Mouse (Mus musculus): ENCODE results near the gene Olfr1442.

Olfr1442 gene

GRCm38 (mm10) chr19:12670139-12670538 is at the start of gene Olfr1442:
TSS of gene Olfr1442 (plus strand) at chr19:12670439.
- DNase-seq = no peak

- DNase-seq = peak; percentile 55
Observed at GRCm38 (mm10) chr19:12633176-12633575, 37.1 kb upstream of the Olfr1442 start, which contains the start of gene Glyat. TSS of gene Glyat (plus strand) at chr19:12633308.

GRCm38 (mm10) chr19:12634259-12634658 is 36.0 kb upstream of the Olfr1442 start:
- no peak for DNase-seq

DNA sequence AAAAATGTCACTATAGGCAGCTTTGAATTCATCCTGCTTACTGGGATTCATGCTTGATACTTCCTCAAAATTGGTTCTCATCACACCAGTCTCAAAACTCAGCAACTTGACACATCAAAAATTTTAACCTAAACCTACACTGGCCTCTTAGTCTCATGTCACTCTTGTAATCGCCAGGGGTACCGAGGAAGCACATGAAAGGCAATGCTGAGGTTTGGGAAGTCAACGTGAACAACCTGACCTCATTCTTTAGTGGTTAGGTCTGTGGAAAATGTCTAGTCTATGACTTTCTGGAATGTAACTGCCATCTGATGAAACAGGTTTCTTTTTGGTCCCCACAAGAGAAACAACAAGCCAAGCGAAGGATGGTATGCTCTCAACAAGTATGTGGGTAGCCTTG is 35.3 kb upstream of the Olfr1442 start:
- no peak for DNase-seq

DNA sequence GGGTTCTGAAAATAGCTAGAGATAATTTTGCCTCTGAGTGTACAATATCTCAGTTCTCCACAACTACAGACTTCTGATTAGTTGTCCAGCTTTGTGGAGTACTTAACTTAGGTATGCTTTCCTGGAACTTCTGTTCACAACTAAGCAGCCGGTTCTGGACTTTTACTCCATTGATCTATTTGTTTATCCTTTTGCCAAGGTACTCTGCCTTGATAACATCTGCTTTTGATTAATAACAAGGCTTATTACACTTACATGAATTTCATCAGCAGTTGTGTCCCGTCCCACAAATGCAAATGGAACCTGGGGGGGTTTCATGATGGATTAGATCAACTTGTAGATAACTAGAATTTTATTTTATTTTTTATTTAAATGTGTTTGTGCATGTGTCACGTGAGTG is 33.4 kb upstream of the Olfr1442 start:
- no peak for DNase-seq

DNA sequence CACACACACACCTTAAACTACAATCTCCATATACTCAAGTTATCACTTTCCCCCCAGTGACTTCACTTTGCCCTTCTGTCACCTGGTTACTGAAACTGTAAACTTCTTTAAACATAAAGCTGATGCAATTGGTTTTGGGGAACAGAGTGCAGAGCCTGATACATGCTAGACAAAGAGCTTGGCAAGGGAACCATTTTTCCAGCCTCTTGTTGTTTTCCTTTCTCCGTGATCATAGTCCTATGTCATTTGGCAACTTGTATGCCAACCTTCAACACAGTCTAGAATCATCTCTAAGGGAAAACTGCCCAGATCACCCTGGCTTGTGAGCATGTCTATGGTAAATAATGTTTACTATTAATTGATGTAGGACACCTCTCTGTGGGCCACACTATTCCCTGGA is 32.2 kb upstream of the Olfr1442 start:
- DNase-seq = no peak

- no peak for DNase-seq
Observed at GRCm38 (mm10) chr19:12649511-12649910, 20.7 kb upstream of the Olfr1442 start.

GRCm38 (mm10) chr19:12666156-12666555 is 4.1 kb upstream of the Olfr1442 start:
- DNase-seq = no peak

GRCm38 (mm10) chr19:12668601-12669000 is 1.6 kb upstream of the Olfr1442 start:
- DNase-seq = peak in 1 of 2 experiments; percentile 4

- DNase-seq = no peak
Observed at GRCm38 (mm10) chr19:12671051-12671450, 812 bp downstream of the Olfr1442 start.

DNA sequence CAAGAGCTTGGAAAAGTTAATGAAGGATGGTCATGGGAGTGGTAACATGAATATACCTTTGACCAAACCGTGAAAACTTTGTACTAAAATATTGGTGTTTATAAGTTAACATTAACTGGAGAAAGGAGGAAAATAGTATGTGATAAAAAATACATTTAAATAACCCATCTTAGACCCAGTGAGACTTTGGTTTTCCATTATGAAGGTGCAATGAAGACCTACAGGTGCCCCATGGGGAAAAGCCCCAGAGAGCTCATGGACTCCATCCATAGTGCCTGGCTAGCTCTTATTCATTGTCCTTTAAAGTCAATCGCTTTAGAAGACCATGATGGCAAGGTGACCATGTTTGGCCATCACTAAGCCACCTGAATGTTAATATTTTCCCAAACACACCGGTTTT is 7.6 kb downstream of the Olfr1442 start, which contains the start of gene Olfr1443:
Olfr1443 (plus strand) TSS at position 301 of the 400 bp plus-strand sequence.
- no peak for DNase-seq

DNA sequence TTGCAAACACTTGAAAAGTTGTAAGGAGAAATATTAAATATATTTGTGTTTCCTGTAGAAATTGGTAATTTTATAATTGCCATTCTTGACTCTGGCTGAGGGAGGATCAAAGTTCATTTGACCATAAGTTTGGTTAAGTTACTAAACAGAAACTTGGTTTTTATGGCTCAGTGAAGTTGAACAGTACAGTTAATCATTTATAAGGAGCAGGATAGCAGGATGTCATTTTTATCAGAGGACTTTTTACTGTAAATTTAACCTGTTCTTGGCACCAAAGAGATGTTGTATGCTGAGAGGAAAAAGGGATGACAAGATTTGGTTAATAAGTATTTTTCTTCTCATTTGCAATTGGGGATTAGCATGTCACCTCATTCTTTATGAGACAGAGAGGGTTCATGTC is 14.4 kb downstream of the Olfr1442 start:
- no peak for DNase-seq

DNA sequence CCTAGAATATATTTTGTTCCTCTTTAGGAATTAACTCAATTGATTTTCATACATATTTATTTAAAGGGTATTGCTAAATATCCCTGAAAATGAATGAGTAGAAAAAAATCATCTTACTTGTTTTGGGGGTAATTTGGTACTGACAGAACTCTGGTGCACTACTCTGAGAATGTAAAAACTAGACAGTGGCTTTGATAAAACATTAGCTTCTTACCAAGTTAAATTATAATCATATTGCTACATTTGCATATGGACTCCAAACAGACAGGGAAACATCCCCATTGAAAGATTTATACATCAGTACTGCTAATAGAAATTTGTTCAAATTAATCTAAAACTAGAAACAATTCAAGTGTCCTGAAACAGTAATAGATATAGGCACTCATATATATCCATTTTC is 15.0 kb downstream of the Olfr1442 start:
- DNase-seq = no peak

- peak in 1 of 2 experiments; percentile 34 for DNase-seq
Observed at GRCm38 (mm10) chr19:12695590-12695989, 25.4 kb downstream of the Olfr1442 start, which contains the start of gene Keg1. TSS of gene Keg1 (plus strand) at chr19:12695786.

DNA sequence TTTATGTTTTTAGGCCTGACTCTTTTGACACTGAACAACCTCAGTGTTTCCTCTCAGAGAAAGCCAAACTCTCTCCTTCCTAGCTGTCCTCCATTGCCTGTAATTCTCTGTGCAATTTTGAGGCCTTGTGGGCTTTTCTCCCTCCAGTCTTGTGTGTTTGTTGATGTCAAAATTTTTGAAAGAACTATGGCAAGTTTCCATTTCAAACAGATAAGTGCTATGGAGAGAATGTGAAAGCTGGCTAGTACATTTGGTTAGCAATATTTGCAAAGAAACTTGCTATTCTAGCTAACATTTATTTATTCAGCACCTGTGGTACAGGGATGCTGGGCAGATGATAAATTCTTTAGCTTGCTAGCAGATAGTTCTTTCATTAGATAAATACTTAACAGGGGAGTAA is 26.0 kb downstream of the Olfr1442 start:
- DNase-seq = no peak

GRCm38 (mm10) chr19:12708458-12708857 is 38.2 kb downstream of the Olfr1442 start:
- DNase-seq = no peak

DNA sequence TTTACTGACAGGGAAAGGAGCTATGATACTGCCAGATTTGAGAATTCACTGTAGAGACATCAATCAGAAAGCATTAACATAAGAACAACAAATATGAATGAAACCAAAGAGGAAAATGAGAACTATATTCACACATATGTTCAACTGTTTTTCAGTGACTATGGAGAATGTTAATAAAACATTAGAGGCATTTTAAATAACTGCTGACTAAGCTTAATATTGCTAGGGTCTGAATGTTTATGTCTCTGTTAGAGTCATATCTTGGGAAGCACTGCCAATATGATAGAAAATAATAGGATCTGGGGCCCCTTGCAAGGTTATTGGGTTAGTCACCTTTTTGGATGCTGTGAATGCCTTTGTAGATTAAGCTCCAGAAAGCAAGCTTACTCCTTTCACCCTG is 38.7 kb downstream of the Olfr1442 start:
- DNase-seq = no peak

DNA sequence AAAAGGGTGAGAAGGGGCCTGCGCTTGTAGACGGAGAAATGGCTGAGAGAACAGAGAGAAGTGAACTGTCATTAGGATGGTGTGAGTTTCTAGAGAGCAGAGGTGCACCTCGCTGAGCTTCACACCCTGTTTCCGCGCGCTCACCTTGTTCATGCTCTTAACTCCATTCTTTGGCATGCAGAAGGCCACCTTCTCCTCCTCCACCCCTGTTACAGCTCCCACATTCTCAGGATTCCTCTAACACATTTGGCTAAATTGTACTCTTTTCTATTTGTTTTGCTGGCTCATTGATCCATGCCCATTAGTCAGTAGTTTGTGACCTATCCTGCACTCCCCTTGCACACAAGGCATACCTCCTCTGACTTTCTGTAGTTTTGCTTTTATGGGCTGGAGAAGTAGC is 49.0 kb downstream of the Olfr1442 start:
- no peak for DNase-seq

- peak in 1 of 2 experiments; percentile 55 for DNase-seq
Observed at GRCm38 (mm10) chr19:12720463-12720862, 50.2 kb downstream of the Olfr1442 start.

DNA sequence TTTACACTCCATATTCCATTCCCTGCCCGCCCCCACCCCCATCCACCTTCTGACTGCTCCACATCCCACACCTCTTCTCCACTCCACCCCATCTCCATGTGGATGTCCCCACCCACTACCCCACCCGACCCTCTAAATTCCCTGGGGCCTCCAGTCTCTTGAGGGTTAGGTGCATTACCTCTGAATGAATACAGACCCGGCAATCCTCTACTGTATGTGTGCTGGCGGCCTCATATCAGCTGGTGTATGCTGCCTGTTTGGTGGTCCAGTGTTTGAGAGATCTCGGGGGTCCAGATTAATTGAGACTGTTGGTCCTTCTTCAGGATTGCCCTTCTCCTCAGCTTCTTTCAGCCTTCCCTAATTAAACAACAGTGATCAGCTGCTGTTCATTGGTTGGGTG is 50.7 kb downstream of the Olfr1442 start:
- DNase-seq = peak in 1 of 2 experiments; percentile 39

DNA sequence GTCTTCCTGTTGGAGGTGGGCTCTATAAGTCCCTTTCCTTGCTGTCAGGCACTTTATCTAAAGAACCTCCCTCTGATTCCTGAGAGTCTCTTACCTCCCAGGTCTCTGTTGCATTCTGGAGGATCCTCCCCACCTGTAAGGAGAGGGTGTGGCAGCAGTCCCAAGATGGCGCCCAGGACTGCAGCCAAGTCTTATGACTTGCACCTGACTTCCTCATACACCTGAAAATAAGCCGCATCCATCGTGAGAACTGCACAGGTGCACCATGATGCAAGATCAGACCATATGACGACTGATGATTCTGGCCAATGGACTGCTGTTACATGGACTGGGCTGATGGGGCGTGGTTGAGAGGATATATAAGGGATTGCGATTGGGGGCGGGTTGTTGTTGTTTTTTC is 51.4 kb downstream of the Olfr1442 start:
- peak in 1 of 2 experiments; percentile 42 for DNase-seq

DNA sequence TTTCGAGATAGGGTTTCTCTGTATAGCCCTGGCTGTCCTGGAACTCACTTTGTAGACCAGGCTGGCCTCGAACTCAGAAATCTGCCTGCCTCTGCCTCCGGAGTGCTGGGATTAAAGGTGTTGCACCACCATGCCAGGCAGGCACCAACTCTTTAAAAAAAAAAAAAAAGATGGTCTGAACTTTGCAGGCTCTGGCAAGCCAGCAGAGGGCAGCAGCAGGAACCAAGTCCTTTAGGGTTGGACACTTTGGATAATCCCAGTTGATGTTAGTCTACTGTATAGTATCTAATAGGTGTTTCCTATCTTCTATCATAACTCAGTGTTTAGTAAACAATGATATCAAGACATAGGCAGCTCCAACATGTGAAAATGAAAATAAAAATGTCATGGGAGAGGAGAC is 52.1 kb downstream of the Olfr1442 start:
- DNase-seq = peak; percentile 69 to 71

DNA sequence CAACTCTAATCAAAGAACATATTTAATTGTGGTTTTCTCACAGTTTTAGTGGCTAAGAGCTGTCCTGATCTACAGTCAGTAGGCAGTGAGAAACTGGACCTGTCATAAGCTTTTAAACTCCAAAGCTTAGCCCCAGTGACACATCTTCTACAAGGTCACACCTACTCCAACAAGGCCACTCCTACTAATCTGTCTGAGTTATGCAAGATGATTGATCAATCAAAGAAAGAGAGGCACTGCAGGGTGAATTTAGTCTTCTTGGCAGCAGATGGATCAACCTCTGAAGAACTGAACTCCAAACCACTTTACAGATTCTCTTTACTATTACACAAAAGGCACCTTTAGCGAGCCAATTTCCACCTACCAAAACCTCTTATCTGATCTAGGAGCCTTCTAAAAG is 55.6 kb downstream of the Olfr1442 start:
- no peak for DNase-seq

Measured in kidney, postnatal 25 days (tissue).